Mouse (Mus musculus) forebrain, embryonic 12.5 days (tissue): ENCODE data around the gene Lgals9. TPM values are rescaled to one million over a fixed set of nuclear protein-coding genes. Genes with fewer than 3 reads are reported as not detected.

Experiments used
- ATAC-seq: fragments of 200-750 bp; cut with Nextera tagmentation; 2 replicates; pipeline ENCODE4 v1.8.0; 2017; ENCODE audit warnings: moderate TSS enrichment; ENCODE audit not compliant: low FRiP score
- H3K27ac ChIP-seq: fragments of 300-500 bp; sonication (generic); 2 replicates; pipeline ENCODE4 v1.5.1; 2016; ENCODE audit warnings: mild to moderate bottlenecking
- H3K27me3 ChIP-seq: fragments of 300-500 bp; sonication (generic); 2 replicates; pipeline ENCODE4 v1.6.1; 2016; ENCODE audit warnings: mild to moderate bottlenecking
- H3K36me3 ChIP-seq: fragments of 300-500 bp; sonication (generic); replicated peaks from 2 replicates; pipeline ENCODE4 v1.6.1; 2016; ENCODE audit warnings: mild to moderate bottlenecking
- H3K4me1 ChIP-seq: fragments of 300-500 bp; sonication (generic); 2 replicates; pipeline ENCODE4 v1.6.1; 2016
- H3K4me2 ChIP-seq: fragments of 300-500 bp; sonication (generic); 2 replicates; pipeline ENCODE4 v1.6.1; 2016; ENCODE audit warnings: mild to moderate bottlenecking, moderate library complexity
- H3K4me3 ChIP-seq: fragments of 300-500 bp; sonication (generic); replicated peaks from 2 replicates; pipeline ENCODE4 v1.5.1; 2016; ENCODE audit warnings: mild to moderate bottlenecking
- H3K9ac ChIP-seq: fragments of 300-500 bp; sonication (generic); 2 replicates; pipeline ENCODE4 v1.6.1; 2016; ENCODE audit warnings: mild to moderate bottlenecking
- H3K9me3 ChIP-seq: fragments of 300-500 bp; sonication (generic); 2 replicates; pipeline ENCODE4 v1.6.1; 2016
- WGBS: fragments of 180-500 bp; shearing (Covaris S2); methylation state at CpG from one replicate; pipeline ENCODE4 v1.1.7; 2016; 5-methylcytosine and 5-hydroxymethylcytosine counted together
- polyA plus RNA-seq: library from polyadenylated mRNA; unstranded; fragments of >200 nt; fragmentation: Nextera tagmentation; extraction: Ambion mirVana; gene quantifications from 2 replicates; pipeline ENCODE4 v1.2.1, GENCODE M21; 2016

Gene Lgals9
- polyA plus RNA-seq, 1 experiment from 2014 or later, result 5.7 TPM

DNA sequence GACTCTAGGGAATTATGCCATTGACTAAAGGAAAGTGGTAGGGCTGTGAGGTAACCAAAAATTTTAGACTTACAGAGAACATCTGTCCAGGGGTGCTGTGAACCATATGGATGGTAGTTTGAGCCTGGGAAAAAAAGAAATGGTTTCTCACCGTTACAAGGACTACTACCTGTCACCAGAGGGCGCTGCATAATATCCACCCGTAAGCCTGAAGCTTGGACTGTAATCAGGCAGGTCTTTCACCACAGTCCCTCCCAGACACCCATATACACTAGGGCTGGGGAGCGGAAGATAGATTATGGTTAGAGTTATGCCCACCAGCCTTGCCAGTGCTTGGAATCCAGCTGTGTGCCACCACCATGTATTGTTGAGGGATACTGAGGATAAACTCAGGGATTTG is 17.4 kb downstream of the Lgals9 start:
- H3K4me3 ChIP-seq, result no peak overlapping the region
- no peak for ATAC-seq
- no peak overlapping the region for H3K4me2 ChIP-seq
- H3K4me1 ChIP-seq, result no peaks in the 10 kb centered on the region
- no peaks in the 10 kb centered on the region for H3K9me3 ChIP-seq
- no peak overlapping the region for H3K27ac ChIP-seq
- no peak overlapping the region for H3K9ac ChIP-seq
- WGBS, result 26% methylated on average over 4 of the region's 4 CpGs
- no peaks in the 10 kb centered on the region for H3K27me3 ChIP-seq
- no peaks in the 10 kb centered on the region for H3K36me3 ChIP-seq

GRCm38 (mm10) chr11:78961221-78961620 is 23.5 kb downstream of the Lgals9 start:
- Histone ChIP-seq H3K27ac (no peak overlapping the region), H3K4me3 (no peak overlapping the region), H3K4me2 (no peak overlapping the region), H3K27me3 (peaks cover 13% of the 10 kb centered on the region; the same call in 1 of the 2 replicates), H3K4me1 (no peaks in the 10 kb centered on the region), H3K9me3 (no peaks in the 10 kb centered on the region), H3K9ac (no peak overlapping the region), H3K36me3 (no peaks in the 10 kb centered on the region)
- ATAC-seq, result no peak
- WGBS, result 80% methylated on average over 5 of the region's 5 CpGs

DNA sequence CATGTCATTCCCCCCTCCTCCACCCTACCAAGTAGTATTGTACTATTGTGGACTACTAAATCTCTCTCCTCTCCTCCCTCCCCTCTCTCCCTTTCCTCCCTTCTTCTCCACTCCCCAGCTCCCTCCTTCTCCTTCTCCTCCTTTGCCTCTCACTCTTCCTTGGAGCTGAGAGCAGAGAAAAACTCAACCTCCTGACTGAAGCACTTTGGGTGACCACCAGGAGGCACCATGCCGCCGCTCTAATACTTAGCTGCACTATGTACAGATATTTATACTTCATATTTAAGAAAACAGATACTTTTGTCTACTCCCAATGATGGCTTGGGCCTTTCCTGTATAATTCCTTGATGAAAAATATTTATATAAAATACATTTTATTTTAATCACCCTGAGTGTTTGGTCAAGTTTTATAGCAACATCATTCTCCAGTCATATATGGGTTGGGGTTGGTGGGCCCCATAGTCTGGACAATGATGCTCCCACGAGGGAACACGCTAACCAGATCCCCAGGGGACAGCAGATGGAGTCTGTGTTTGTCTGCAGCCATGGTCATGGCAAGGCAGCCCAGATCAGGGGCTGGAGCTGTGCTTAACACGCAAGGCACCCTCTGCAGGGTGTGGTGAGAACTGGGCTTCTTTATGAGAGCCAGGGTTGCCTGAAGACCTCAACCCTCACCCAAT is 24.8 kb downstream of the Lgals9 start:
- no peaks in the 10 kb centered on the region for H3K36me3 ChIP-seq
- H3K4me1 ChIP-seq, result no peaks in the 10 kb centered on the region
- 64% methylated on average over 5 of the region's 5 CpGs for WGBS
- no peak for ATAC-seq
- no peak overlapping the region for H3K4me3 ChIP-seq
- H3K27me3 ChIP-seq, result peaks cover 16% of the 10 kb centered on the region
- H3K4me2 ChIP-seq, result no peak overlapping the region
- no peak overlapping the region for H3K9ac ChIP-seq
- no peaks in the 10 kb centered on the region for H3K9me3 ChIP-seq
- no peak overlapping the region for H3K27ac ChIP-seq

GRCm38 (mm10) chr11:78959367-78959766 is 25.4 kb downstream of the Lgals9 start:
- Histone ChIP-seq H3K27ac (no peak overlapping the region), H3K4me2 (no peak overlapping the region), H3K9ac (no peak overlapping the region), H3K9me3 (no peaks in the 10 kb centered on the region), H3K4me1 (no peaks in the 10 kb centered on the region), H3K36me3 (no peaks in the 10 kb centered on the region), H3K27me3 (peaks cover 19% of the 10 kb centered on the region), H3K4me3 (no peak overlapping the region)
- WGBS, result 79% methylated on average over 8 of the region's 8 CpGs
- no peak for ATAC-seq

GRCm38 (mm10) chr11:78956260-78956659 is 28.5 kb downstream of the Lgals9 start:
- no peak overlapping the region for H3K27ac ChIP-seq
- no peaks in the 10 kb centered on the region for H3K36me3 ChIP-seq
- WGBS, result 9% methylated on average over 7 of the region's 7 CpGs
- H3K4me3 ChIP-seq, result no peak overlapping the region
- H3K4me1 ChIP-seq, result peaks cover 3% of the 10 kb centered on the region; the same call in 1 of the 2 replicates
- H3K27me3 ChIP-seq, result peaks cover 45% of the 10 kb centered on the region
- H3K4me2 ChIP-seq, result no peak overlapping the region
- no peak overlapping the region for H3K9ac ChIP-seq
- ATAC-seq, result no peak
- H3K9me3 ChIP-seq, result no peaks in the 10 kb centered on the region

GRCm38 (mm10) chr11:78952467-78952866 is 32.3 kb downstream of the Lgals9 start:
- Histone ChIP-seq H3K4me2 (peak overlapping the region; percentile 41), H3K9ac (peak overlapping the region; percentile 33; the same call in 1 of the 2 replicates), H3K4me1 (peaks cover 3% of the 10 kb centered on the region; the same call in 1 of the 2 replicates), H3K27ac (no peak overlapping the region), H3K4me3 (no peak overlapping the region), H3K36me3 (no peaks in the 10 kb centered on the region), H3K9me3 (no peaks in the 10 kb centered on the region), H3K27me3 (peaks cover 43% of the 10 kb centered on the region)
- no peak for ATAC-seq
- WGBS, result 7% methylated on average over 17 of the region's 17 CpGs

DNA sequence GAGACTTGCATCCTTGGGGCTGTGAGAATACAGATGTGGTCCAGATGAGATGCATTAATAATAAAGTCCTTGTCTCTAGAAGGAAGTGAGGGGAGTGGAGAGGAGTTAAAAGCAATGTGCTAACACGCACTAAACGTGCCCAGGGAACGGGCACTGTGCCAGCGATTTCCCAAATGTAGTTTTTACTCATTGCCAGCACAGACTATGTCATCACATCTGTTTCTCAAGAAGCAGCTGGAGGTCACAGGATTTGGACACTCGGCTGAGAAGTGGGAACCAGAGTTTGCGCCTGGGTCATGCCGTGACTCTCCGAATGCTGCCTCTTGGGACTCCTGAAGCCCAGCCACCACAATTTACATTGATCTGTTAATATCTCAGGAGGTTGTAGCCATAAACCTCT is 34.4 kb downstream of the Lgals9 start:
- H3K36me3 ChIP-seq, result no peaks in the 10 kb centered on the region
- H3K4me3 ChIP-seq, result no peak overlapping the region
- no peak overlapping the region for H3K4me2 ChIP-seq
- H3K9ac ChIP-seq, result no peak overlapping the region
- H3K4me1 ChIP-seq, result peaks cover 3% of the 10 kb centered on the region; the same call in 1 of the 2 replicates
- no peak overlapping the region for H3K27ac ChIP-seq
- H3K27me3 ChIP-seq, result peaks cover 35% of the 10 kb centered on the region
- H3K9me3 ChIP-seq, result no peaks in the 10 kb centered on the region
- ATAC-seq, result no peak
- 90% methylated on average over 8 of the region's 8 CpGs for whole genome bisulfite sequencing

- ATAC-seq, result no peak
- Histone ChIP-seq H3K9ac (no peak overlapping the region), H3K27ac (no peak overlapping the region), H3K9me3 (no peaks in the 10 kb centered on the region), H3K4me3 (no peak overlapping the region), H3K36me3 (no peaks in the 10 kb centered on the region), H3K27me3 (no peaks in the 10 kb centered on the region), H3K4me1 (no peaks in the 10 kb centered on the region), H3K4me2 (no peak overlapping the region)
- 91% methylated on average over 1 of the region's 1 CpGs for WGBS
These were observed 41.7 kb downstream of the Lgals9 start for GRCm38 (mm10) chr11:78943083-78943482.

DNA sequence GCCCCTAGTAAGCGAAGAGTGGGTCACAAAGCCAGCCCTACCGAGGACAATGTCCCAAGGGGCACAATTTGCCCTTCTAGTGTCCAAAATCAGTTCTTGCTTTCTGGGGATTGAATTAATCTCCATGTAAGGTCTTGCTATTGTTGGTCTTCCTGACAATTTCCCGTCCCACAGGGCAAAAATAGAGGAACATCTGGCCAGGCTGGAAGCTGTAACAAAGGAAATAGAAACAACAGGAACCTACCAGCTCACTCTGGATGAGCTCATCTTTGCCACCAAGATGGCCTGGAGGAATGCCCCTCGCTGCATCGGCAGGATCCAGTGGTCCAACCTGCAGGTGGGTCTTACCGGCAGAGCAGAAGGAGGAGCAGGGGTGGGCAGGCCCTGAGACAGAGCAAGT is 49.6 kb downstream of the Lgals9 start:
- 87% methylated on average over 6 of the region's 6 CpGs for WGBS
- Histone ChIP-seq H3K4me3 (no peak overlapping the region), H3K4me2 (no peak overlapping the region), H3K9ac (no peak overlapping the region), H3K9me3 (no peaks in the 10 kb centered on the region), H3K36me3 (no peaks in the 10 kb centered on the region), H3K27ac (no peak overlapping the region), H3K27me3 (no peaks in the 10 kb centered on the region), H3K4me1 (0 out of 2 replicates have a peak, but pooled peaks cover 3% of the 10 kb centered on the region)
- ATAC-seq, result no peak

DNA sequence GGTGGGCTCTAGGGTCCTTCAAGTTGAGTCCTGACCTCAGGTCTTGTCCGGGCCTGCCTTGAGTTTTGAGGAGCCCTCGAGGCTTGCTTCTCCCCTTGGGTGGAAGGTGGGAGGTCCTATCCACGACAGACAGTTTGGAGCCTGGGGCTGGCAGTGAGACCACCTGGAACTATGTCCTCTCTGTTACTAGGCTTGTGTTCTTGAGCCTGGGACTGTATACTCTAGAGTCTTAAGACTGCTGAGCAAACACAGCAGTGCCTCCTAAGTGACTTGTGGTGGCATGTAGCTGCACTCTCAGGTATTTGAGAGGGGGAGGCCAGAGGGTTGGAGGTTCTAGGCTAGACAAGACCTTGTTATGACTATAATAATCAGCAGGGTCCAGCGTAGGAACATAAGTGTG is 50.0 kb downstream of the Lgals9 start:
- Histone ChIP-seq H3K4me2 (no peak overlapping the region), H3K4me3 (no peak overlapping the region), H3K27me3 (no peaks in the 10 kb centered on the region), H3K27ac (no peak overlapping the region), H3K4me1 (0 out of 2 replicates have a peak, but pooled peaks cover 3% of the 10 kb centered on the region), H3K36me3 (no peaks in the 10 kb centered on the region), H3K9ac (no peak overlapping the region), H3K9me3 (no peaks in the 10 kb centered on the region)
- ATAC-seq, result no peak
- 86% methylated on average over 4 of the region's 4 CpGs for WGBS

DNA sequence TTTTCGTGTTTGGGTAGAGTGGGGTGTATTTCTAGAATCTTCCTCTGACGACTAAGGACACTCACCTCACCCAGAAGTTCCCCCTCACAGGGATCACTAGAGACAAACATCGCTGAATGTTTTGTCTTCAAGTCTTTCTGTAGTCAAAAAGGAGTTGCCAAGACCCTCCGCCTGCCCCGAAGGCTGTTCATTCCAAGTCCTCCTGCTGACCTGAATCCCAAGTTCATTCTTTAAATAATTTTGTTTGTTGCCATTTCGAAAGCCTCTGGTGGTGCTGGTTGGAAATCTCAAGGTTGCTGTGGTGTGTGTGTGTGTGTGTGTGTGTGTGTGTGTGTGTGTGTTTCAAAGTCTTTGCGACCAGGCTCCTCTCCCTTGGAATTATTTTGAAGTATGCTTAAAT is 50.4 kb downstream of the Lgals9 start:
- Histone ChIP-seq H3K9me3 (no peaks in the 10 kb centered on the region), H3K9ac (no peak overlapping the region), H3K4me3 (no peak overlapping the region), H3K36me3 (no peaks in the 10 kb centered on the region), H3K27ac (no peak overlapping the region), H3K27me3 (no peaks in the 10 kb centered on the region), H3K4me2 (no peak overlapping the region), H3K4me1 (0 out of 2 replicates have a peak, but pooled peaks cover 3% of the 10 kb centered on the region)
- no peak for ATAC-seq
- 88% methylated on average over 7 of the region's 7 CpGs for WGBS

GRCm38 (mm10) chr11:78929345-78929744 is 55.4 kb downstream of the Lgals9 start:
- 90% methylated on average over 5 of the region's 5 CpGs for WGBS
- H3K27ac ChIP-seq, result no peak overlapping the region
- H3K36me3 ChIP-seq, result no peaks in the 10 kb centered on the region
- no peak for ATAC-seq
- H3K27me3 ChIP-seq, result peaks cover 30% of the 10 kb centered on the region
- no peak overlapping the region for H3K4me2 ChIP-seq
- H3K4me3 ChIP-seq, result no peak overlapping the region
- no peak overlapping the region for H3K9ac ChIP-seq
- peaks cover 6% of the 10 kb centered on the region for H3K4me1 ChIP-seq
- no peaks in the 10 kb centered on the region for H3K9me3 ChIP-seq

DNA sequence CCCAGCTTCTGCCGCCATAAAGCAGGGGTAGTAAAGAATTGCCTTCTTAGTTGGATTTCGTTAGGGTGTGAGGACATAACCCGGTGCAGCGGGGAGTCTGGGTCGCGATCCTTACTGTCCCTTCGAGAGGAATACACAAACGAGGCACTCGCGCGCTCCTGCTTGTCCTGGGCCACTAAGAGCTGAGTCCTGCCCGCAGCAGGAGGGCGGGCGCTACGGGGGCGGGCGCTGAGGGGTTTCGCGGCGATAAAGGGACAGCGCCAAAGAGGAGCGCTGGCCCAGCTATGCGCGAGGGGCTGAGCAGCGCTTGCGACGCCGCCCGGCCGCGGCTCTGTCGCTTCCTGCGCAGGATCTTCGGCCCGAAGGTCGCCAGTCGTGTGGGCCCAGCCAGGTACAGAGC is 59.8 kb downstream of the Lgals9 start:
- ATAC-seq, result no peak
- H3K9me3 ChIP-seq, result no peaks in the 10 kb centered on the region
- peak overlapping the region; percentile 39 for H3K4me3 ChIP-seq
- peak overlapping the region; percentile 57 for H3K4me2 ChIP-seq
- peaks cover 6% of the 10 kb centered on the region for H3K4me1 ChIP-seq
- peak overlapping the region; percentile 36 for H3K9ac ChIP-seq
- H3K27me3 ChIP-seq, result peaks cover 58% of the 10 kb centered on the region
- H3K27ac ChIP-seq, result no peak overlapping the region
- WGBS, result under 1% methylated on average over 37 of the region's 37 CpGs
- H3K36me3 ChIP-seq, result no peaks in the 10 kb centered on the region
